Mouse (Mus musculus) regulatory T cell (primary cell): ENCODE results near the gene Vmn2r124.
"Not testable (repeated sequence)": the region's sequence is repeated elsewhere in the genome, so short reads cannot be mapped to it uniquely, and the experiment has no call there.

Source experiments
- in situ Hi-C: fragments of 300-600 bp; cut with MboI, MseI; formaldehyde crosslinking; loops from one replicate; pipeline ENCODE4 v1.15.1; 2025; ENCODE audit warnings: high pct_unique_total_duplicates

Gene Vmn2r124

GRCm38 (mm10) chr17:18049124-18049523 is at the start of gene Vmn2r124:
Vmn2r124 (plus strand) TSS chr17:18049424.
- in situ Hi-C loops: loop anchor here (10.0 kb wide), 1 partner anchor 656 kb away; no protein-coding TSS in a partner anchor

GRCm38 (mm10) chr17:18004752-18005151 is 44.5 kb upstream of the Vmn2r124 start:
- in situ Hi-C loops: no loop called here

- in situ Hi-C loops: no loop called here
These were observed 27.8 kb upstream of the Vmn2r124 start, which contains the start of gene Fpr-rs4 for GRCm38 (mm10) chr17:18021433-18021832. Fpr-rs4 (plus strand) TSS chr17:18021733.

- in situ Hi-C loops: not testable (repeated sequence)
These were observed 35.5 kb downstream of the Vmn2r124 start, which contains the start of gene Vmn2r91 for GRCm38 (mm10) chr17:18084716-18085115. Vmn2r91 (plus strand) TSS chr17:18085016.

- in situ Hi-C loops: not testable (repeated sequence)
These were observed 46.4 kb downstream of the Vmn2r124 start for GRCm38 (mm10) chr17:18095626-18096025.

- in situ Hi-C loops: not testable (repeated sequence)
These were observed 53.0 kb downstream of the Vmn2r124 start for GRCm38 (mm10) chr17:18102265-18102664.
